Mouse (Mus musculus) activated CD4-positive, CD25-positive, alpha-beta regulatory T cell, adult 9 weeks (primary cell): ENCODE measurements around the gene Parvg. TPM values are rescaled to one million over a fixed set of nuclear protein-coding genes. Genes with fewer than 3 reads are reported as not detected.

ENCODE experiments used
- polyA plus RNA-seq: library from polyadenylated mRNA; unstranded; fragments of 100-300 nt; shearing (Covaris generic); gene quantifications from one replicate; pipeline ENCODE4 v1.2.1, GENCODE M21; 2017

Parvg gene
- polyA plus RNA-seq = 165 TPM

DNA sequence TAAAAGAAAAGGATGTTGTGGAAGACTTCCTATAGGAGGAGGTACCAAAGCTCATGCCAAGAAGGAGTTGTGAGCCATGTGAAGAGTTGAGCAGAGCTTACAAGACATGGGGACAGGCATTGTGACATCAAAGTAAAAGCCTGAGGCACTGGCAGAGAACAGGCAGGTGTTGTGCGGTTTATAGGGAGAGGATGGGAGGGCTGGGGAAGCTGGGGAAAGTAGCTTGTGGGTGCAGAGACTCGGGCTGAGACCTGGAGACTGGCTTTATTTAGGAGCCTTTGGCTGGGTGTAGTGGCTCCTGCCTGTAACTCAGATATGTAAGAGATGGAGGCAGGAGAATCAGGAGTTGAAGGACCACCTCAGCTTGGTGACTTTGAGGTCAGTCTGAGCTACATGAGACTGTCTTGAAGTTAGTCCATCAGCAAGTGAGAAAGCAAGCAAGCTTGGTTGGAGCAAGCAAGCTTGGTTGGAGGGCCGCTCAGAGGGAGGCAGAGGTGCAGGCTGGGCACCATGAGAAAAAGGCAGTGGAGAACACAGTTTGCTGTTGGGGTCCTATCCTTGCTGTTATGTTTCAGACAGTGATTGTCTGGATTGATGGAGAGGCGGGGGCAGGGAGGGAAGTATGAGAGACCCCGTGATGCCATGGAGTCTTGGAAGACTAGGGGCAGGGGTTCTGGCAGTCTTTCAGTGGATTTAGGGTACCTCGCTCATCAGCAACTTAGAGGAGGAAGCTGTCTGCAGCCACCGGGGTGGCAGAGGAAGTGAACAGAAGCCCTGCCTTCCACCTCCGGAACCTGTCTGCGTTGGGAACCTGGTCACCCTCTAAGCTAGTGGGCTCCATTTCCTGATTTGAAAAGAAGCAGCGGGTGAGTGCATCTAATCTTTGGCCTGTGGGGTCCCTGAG lies at the start of gene Parvg:
TSS of gene Parvg (plus strand) at position 61 of the 904 bp plus-strand sequence.

Other genes starting within 250 kb of the Parvg start
- gene Sult4a1, start 218.3 kb upstream of the Parvg start, polyA plus RNA-seq = 0.15 TPM
- not detected for gene Pnpla5, start 200.9 kb upstream of the Parvg start, polyA plus RNA-seq
- gene Pnpla3, start 156.2 kb upstream of the Parvg start, polyA plus RNA-seq = 1.1 TPM
- 121 TPM for gene Samm50, start 131.8 kb upstream of the Parvg start, polyA plus RNA-seq
- 0.71 TPM for gene Parvb, start 92.0 kb upstream of the Parvg start, polyA plus RNA-seq
- not detected for gene Shisal1, start 123.1 kb downstream of the Parvg start, polyA plus RNA-seq
- 3.7 TPM for gene Rtl6, start 233.8 kb downstream of the Parvg start, polyA plus RNA-seq